Mouse (Mus musculus) heart, adult 2 months (tissue): ENCODE data around the gene Hmgcr. TPM values are rescaled to one million over a fixed set of nuclear protein-coding genes. Genes with fewer than 3 reads are reported as not detected.

ENCODE experiments used
- DNase-seq, 2 experiments: peaks; one replicate each; pipeline ENCODE4 v3.0.0; 2021
- H3K27ac ChIP-seq: fragments of 200-600 bp; 2 replicates; pipeline ENCODE4 v1.8.1; 2022
- H3K27me3 ChIP-seq: fragments of 200-500 bp; 2 replicates; pipeline ENCODE4 v1.6.1; 2012; ENCODE audit warnings: mild to moderate bottlenecking, low read length, inconsistent platforms, mixed read lengths; ENCODE audit not compliant: control insufficient read depth, insufficient read depth
- H3K36me3 ChIP-seq: fragments of 200-500 bp; 2 replicates; pipeline ENCODE4 v1.6.1; 2012; ENCODE audit warnings: low read length, inconsistent platforms; ENCODE audit not compliant: control insufficient read depth, insufficient read depth
- H3K4me1 ChIP-seq: fragments of 200-500 bp; 2 replicates; pipeline ENCODE4 v1.6.1; 2011; ENCODE audit warnings: low read length; ENCODE audit not compliant: control insufficient read depth, insufficient read depth
- H3K4me3 ChIP-seq: fragments of 200-600 bp; 2 replicates; pipeline ENCODE4 v1.8.1; 2022
- H3K79me2 ChIP-seq: fragments of 200-500 bp; replicated peaks from 2 replicates; pipeline ENCODE4 v1.6.1; 2012; ENCODE audit warnings: mild to moderate bottlenecking, inconsistent platforms, low read length, moderate library complexity, mixed read lengths; ENCODE audit not compliant: control insufficient read depth, insufficient read depth
- H3K9ac ChIP-seq: fragments of 200-500 bp; 2 replicates; pipeline ENCODE4 v1.6.1; 2012; ENCODE audit warnings: low read depth, mild to moderate bottlenecking, control low read depth, inconsistent platforms, low read length, mixed read lengths
- CTCF ChIP-seq: fragments of 200-600 bp; IDR thresholded peaks from 2 replicates; pipeline ENCODE4 v1.8.1; 2022; ENCODE audit warnings: antibody characterized with exemption, mild to moderate bottlenecking, moderate library complexity
- EP300 ChIP-seq: fragments of 200-500 bp; IDR thresholded peaks from 2 replicates; pipeline ENCODE4 v1.6.1; 2011; ENCODE audit warnings: low read depth, low read length, control low read depth; ENCODE audit not compliant: insufficient read depth
- POLR2A ChIP-seq: fragments of 200-500 bp; IDR thresholded peaks from 2 replicates; pipeline ENCODE4 v1.6.1; 2011; ENCODE audit warnings: mild to moderate bottlenecking, low read depth, low read length, control low read depth; ENCODE audit not compliant: insufficient read depth
- WGBS: fragments of 180-500 bp; shearing (Covaris S2); methylation state at CpG from one replicate; pipeline ENCODE4 v1.1.7; 2018; 5-methylcytosine and 5-hydroxymethylcytosine counted together
- intact Hi-C: fragments of 180-260 bp; cut with DNase I; formaldehyde crosslinking; loops from one replicate; pipeline ENCODE4 v1.15.1; 2025
- polyA plus RNA-seq: library from polyadenylated mRNA; depleted of rRNA; stranded (reverse); fragments of >200 nt; gene quantifications from 2 replicates; pipeline ENCODE4 v1.2.3, GENCODE M21; 2012; rRNA removed
- total RNA-seq, 2 experiments: library from RNA; stranded (reverse); gene quantifications; 2 replicates each; pipeline ENCODE4 v1.2.3; 2021

The Hmgcr gene
- total and polyA plus RNA-seq, 3 experiments = 2.7 to 10.0 (median 8.4) TPM

DNA sequence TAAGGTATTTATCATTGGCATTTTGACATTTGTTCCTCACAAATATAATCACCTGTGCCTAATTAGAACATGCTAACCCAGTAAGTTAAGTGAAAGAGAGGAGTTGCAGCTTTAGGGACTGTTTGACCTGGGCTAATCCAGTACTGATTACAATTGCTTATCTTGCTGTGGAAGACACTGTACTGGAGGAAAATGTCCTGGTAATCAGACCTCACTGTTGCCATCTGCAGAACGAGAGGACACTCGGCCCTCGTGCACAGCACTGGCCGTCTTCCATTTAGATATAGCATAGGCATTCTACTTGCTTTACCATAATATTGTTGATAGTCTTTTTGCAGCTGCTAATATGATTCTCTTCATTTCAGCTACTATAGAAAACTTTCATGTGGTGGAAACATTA lies 40.3 kb downstream of the Hmgcr start:
- intact Hi-C loops = no loop called here

DNA sequence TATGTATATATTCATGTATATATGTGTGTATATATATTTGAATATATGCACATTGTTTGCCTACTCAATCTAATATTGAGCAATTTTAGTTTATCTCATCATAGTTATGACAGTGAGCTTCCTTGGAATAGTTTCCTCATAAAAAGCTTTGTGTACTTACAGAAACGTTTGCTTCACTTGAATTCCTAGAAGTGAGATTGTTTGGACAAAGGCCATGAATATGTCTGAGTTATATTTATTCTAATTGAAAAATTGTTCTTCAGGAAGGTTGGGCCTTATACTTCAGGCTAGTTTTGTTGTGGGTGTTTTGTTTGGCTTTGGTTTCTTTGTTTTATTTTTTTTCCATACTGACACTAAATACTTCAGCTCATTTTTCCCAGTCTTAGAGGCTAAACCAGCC lies 49.8 kb downstream of the Hmgcr start:
- no peaks in the 10 kb centered on the region for H3K27me3 ChIP-seq
- peaks cover 5% of the 10 kb centered on the region for H3K36me3 ChIP-seq
- H3K9ac ChIP-seq = no peak overlapping the region
- H3K79me2 ChIP-seq = no peaks in the 10 kb centered on the region
- H3K4me3 ChIP-seq = no peak overlapping the region
- intact Hi-C loops = no loop called here
- no peak overlapping the region for H3K27ac ChIP-seq
- 16% methylated on average over 1 of the region's 1 CpGs for WGBS
- no peak for DNase-seq
- no peaks in the 10 kb centered on the region for H3K4me1 ChIP-seq
- TF ChIP-seq POLR2A (no peak), EP300 (no peak), CTCF (no peak)

More for the DNA sequence above, 40.3 kb downstream of the Hmgcr start:
- Histone ChIP-seq H3K27me3 (no peaks in the 10 kb centered on the region), H3K9ac (no peak overlapping the region), H3K79me2 (no peaks in the 10 kb centered on the region), H3K27ac (no peak overlapping the region), H3K36me3 (peaks cover under 1% of the 10 kb centered on the region), H3K4me1 (no peaks in the 10 kb centered on the region), H3K4me3 (no peak overlapping the region)
- no peak for DNase-seq
- TF ChIP-seq EP300 (no peak), CTCF (no peak), POLR2A (no peak)
- WGBS = 86% methylated on average over 4 of the region's 4 CpGs

DNA sequence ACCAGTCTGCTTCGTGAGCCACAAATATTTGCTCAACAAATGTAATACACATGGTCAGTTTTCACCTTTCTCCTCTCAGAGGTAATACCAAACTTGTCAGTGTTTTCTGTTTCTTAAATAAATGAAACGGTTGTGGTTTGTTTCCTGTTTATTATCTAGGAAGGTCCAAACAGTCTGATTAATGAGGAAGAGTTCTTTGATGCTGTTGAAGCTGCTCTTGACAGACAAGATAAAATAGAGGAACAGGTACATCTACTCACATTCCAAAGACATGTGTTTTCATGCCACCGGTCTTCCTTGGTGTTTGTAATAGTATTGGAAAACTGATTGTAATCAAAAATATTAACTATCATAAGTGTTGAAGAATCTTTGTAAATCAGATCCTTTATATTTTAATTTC lies 56.1 kb downstream of the Hmgcr start:
- Histone ChIP-seq H3K79me2 (no peaks in the 10 kb centered on the region), H3K4me3 (no peak overlapping the region), H3K27me3 (no peaks in the 10 kb centered on the region), H3K9ac (no peak overlapping the region), H3K4me1 (no peaks in the 10 kb centered on the region), H3K27ac (no peak overlapping the region), H3K36me3 (no peaks in the 10 kb centered on the region)
- DNase-seq = no peak
- intact Hi-C loops = no loop called here
- WGBS = 85% methylated on average over 3 of the region's 3 CpGs
- TF ChIP-seq POLR2A = no peak
- TF ChIP-seq EP300 = no peak
- no peak for TF ChIP-seq CTCF

DNA sequence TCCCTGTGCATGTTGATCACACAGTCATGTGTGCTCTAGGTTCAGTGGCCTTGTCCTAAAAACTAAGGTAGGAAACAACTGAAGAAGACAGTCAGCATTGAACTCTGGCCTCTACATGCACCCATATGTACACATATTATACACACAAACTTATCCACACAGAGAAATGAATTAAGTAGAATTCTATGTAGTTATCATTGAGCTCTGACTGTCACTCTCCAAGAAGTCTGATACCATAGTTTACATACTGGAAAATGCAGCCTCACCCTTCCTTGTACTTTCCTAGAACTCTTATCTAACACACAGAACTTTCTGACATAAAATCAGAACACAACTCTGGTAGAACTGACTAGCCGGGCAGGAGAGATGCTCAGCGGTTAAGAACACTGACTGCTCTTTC lies 66.5 kb downstream of the Hmgcr start:
- DNase-seq = no peak
- H3K27me3 ChIP-seq = no peaks in the 10 kb centered on the region
- TF ChIP-seq CTCF = no peak
- no peak for TF ChIP-seq POLR2A
- TF ChIP-seq EP300 = no peak
- no peak overlapping the region for H3K9ac ChIP-seq
- 84% methylated on average over 2 of the region's 2 CpGs for WGBS
- H3K4me1 ChIP-seq = no peaks in the 10 kb centered on the region
- no peak overlapping the region for H3K27ac ChIP-seq
- H3K79me2 ChIP-seq = no peaks in the 10 kb centered on the region
- intact Hi-C loops = no loop called here
- no peak overlapping the region for H3K4me3 ChIP-seq
- H3K36me3 ChIP-seq = no peaks in the 10 kb centered on the region

DNA sequence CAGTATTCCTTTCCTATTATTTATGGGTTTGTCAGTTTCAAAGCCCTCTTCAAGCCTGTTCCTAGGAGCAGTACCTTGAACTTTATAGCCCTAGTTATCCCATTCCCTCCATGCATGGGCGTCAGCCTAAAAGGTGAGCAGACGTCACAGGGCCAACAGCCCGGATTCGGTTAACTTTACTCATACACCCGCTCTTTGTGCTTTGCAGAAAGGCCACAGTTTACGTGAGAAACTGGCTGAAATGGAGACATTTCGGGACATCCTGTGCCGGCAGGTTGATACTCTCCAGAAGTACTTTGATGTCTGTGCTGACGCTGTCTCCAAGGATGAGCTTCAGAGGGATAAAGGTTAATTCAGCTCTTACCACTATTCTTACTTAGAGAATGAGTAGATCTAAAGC lies 71.6 kb downstream of the Hmgcr start:
- WGBS = 93% methylated on average over 9 of the region's 9 CpGs
- intact Hi-C loops = no loop called here
- H3K27me3 ChIP-seq = no peaks in the 10 kb centered on the region
- H3K9ac ChIP-seq = no peak overlapping the region
- DNase-seq = no peak
- no peaks in the 10 kb centered on the region for H3K4me1 ChIP-seq
- no peak for TF ChIP-seq CTCF
- TF ChIP-seq POLR2A = no peak
- H3K79me2 ChIP-seq = 0 out of 2 replicates have a peak, but pooled peaks cover under 1% of the 10 kb centered on the region
- no peak overlapping the region for H3K27ac ChIP-seq
- H3K4me3 ChIP-seq = no peak overlapping the region
- H3K36me3 ChIP-seq = no peaks in the 10 kb centered on the region

Other genes with a start within 250 kb of the Hmgcr start
- under 1 TPM; 0.26 to 0.41 TPM for gene Ankdd1b, start 199.7 kb downstream of the Hmgcr start, total RNA-seq
- 0.45 and 0.91 TPM in 2 replicates for gene Ankdd1b, start 199.7 kb downstream of the Hmgcr start, polyA plus RNA-seq
- gene Gm17622, start 180.2 kb downstream of the Hmgcr start, total RNA-seq = not detected
- not detected in 2 replicates for gene Gm17622, start 180.2 kb downstream of the Hmgcr start, polyA plus RNA-seq
- gene Polk, start 128.4 kb downstream of the Hmgcr start, total RNA-seq = 1 to 10 TPM; 4.1 to 5.2 TPM
- gene Polk, start 128.4 kb downstream of the Hmgcr start, polyA plus RNA-seq = 1.1 and 2.1 TPM in 2 replicates
- gene Col4a3bp, start 128.3 kb downstream of the Hmgcr start, total RNA-seq = 10 to 100 TPM; 33.3 to 39.8 TPM
- gene Col4a3bp, start 128.3 kb downstream of the Hmgcr start, polyA plus RNA-seq = 7.1 and 21.7 TPM in 2 replicates
- not detected for gene Ankrd31, start 77.3 kb upstream of the Hmgcr start, total RNA-seq
- not detected in 2 replicates for gene Ankrd31, start 77.3 kb upstream of the Hmgcr start, polyA plus RNA-seq